Mouse (Mus musculus) cerebellum, adult 2 months (tissue): ENCODE results near the gene Eif2a.

Experiments used
- CTCF ChIP-seq: fragments of 200-500 bp; IDR thresholded peaks from 2 replicates; pipeline ENCODE4 v1.5.1; 2011; ENCODE audit warnings: low read depth, mild to moderate bottlenecking, control low read depth, low read length, moderate library complexity, borderline replicate concordance; ENCODE audit not compliant: insufficient read depth
- POLR2A ChIP-seq: fragments of 200-500 bp; IDR thresholded peaks from 2 replicates; pipeline ENCODE4 v1.6.1; 2011; ENCODE audit warnings: low read length, control low read depth, borderline replicate concordance; ENCODE audit not compliant: insufficient read depth

DNA sequence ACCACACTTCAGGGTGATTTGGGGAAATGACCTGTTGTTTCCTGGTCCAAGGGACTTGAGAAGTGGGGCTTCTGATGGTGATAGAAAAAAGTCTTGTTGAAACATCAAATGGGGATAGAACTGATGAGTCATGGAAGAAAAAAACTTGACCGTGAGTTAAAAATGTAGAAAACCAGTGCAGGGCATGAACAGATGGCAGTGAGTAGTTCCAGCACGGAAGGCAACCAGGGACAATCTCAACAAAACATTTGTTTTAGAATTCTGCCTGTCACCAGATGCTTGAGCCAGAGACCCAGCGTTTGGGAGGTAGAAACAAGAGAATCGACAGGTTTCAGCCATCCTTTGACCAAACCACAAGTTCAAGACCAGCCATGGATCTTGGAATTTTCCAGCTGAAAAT, 32.0 kb upstream of the Eif2a start:
- TF ChIP-seq CTCF (no peak), POLR2A (no peak)
